Mouse (Mus musculus) limb, embryonic 14.5 days (tissue): ENCODE results near the gene Coro1c. TPM values are rescaled to one million over a fixed set of nuclear protein-coding genes. Genes with fewer than 3 reads are reported as not detected.

Experiments used
- ATAC-seq: fragments of 200-750 bp; cut with Nextera tagmentation; 2 replicates; pipeline ENCODE4 v1.8.0; 2017; ENCODE audit warnings: low read depth, moderate number of reproducible peaks, moderate TSS enrichment; ENCODE audit not compliant: low FRiP score
- DNase-seq: peaks from one replicate; pipeline ENCODE4 v3.0.0-alpha.2; 2015; ENCODE audit warnings: low spot score
- H3K27ac ChIP-seq: fragments of 300-500 bp; sonication (generic); replicated peaks from 2 replicates; pipeline ENCODE4 v1.5.1; 2014; ENCODE audit warnings: low read depth, mild to moderate bottlenecking, low read length, moderate library complexity, mixed read lengths
- H3K27me3 ChIP-seq: fragments of 300-500 bp; sonication (generic); 2 replicates; pipeline ENCODE4 v1.6.1; 2014; ENCODE audit warnings: low read length, mixed read lengths; ENCODE audit not compliant: control insufficient read depth, insufficient read depth
- H3K36me3 ChIP-seq: fragments of 300-500 bp; sonication (generic); 2 replicates; pipeline ENCODE4 v1.6.1; 2014; ENCODE audit warnings: mild to moderate bottlenecking, low read length, moderate library complexity, mixed read lengths; ENCODE audit not compliant: control insufficient read depth, insufficient read depth
- H3K4me1 ChIP-seq: fragments of 300-500 bp; sonication (generic); 2 replicates; pipeline ENCODE4 v1.6.1; 2014; ENCODE audit warnings: antibody characterized with exemption, low read length, mixed read lengths; ENCODE audit not compliant: control insufficient read depth, insufficient read depth
- H3K4me2 ChIP-seq: fragments of 300-500 bp; sonication (generic); replicated peaks from 2 replicates; pipeline ENCODE4 v1.6.1; 2014; ENCODE audit warnings: low read depth, mild to moderate bottlenecking, low read length, moderate library complexity; ENCODE audit not compliant: severe bottlenecking
- H3K4me3 ChIP-seq: fragments of 300-500 bp; sonication (generic); replicated peaks from 2 replicates; pipeline ENCODE4 v1.5.1; 2014; ENCODE audit warnings: low read length
- H3K9ac ChIP-seq: fragments of 300-500 bp; sonication (generic); 2 replicates; pipeline ENCODE4 v1.6.1; 2014; ENCODE audit warnings: mild to moderate bottlenecking, low read depth, low read length, moderate library complexity; ENCODE audit not compliant: severe bottlenecking
- H3K9me3 ChIP-seq: fragments of 300-500 bp; sonication (generic); 2 replicates; pipeline ENCODE4 v1.6.1; 2016; ENCODE audit warnings: low read length; ENCODE audit not compliant: control insufficient read depth
- POLR2A ChIP-seq: fragments of 200-500 bp; IDR thresholded peaks from 2 replicates; pipeline ENCODE4 v1.8.0; 2012; ENCODE audit warnings: inconsistent platforms, mild to moderate bottlenecking, moderate library complexity, borderline replicate concordance; ENCODE audit not compliant: insufficient read depth, insufficient read length; ENCODE audit errors: extremely low read depth
- WGBS: fragments of 180-500 bp; shearing (Covaris S2); extraction: QIAGEN DNeasy Blood & Tissue Kit; methylation state at CpG from one replicate; pipeline ENCODE4 v1.1.7; 2014; 5-methylcytosine and 5-hydroxymethylcytosine counted together
- polyA plus RNA-seq, 2 experiments: library from polyadenylated mRNA; depleted of rRNA in 1 of 2; stranded (reverse) in 1 of 2; unstranded in 1 of 2; fragments of >200 nt; fragmentation: Nextera tagmentation in 1 of 2; extraction: Ambion mirVana in 1 of 2; gene quantifications; 2 replicates each; pipeline versions ENCODE4 v1.2.1 to v1.2.3; 2012 to 2014

Gene Coro1c
- polyA plus RNA-seq, 2 experiments, result 68.9 to 92.4 TPM

DNA sequence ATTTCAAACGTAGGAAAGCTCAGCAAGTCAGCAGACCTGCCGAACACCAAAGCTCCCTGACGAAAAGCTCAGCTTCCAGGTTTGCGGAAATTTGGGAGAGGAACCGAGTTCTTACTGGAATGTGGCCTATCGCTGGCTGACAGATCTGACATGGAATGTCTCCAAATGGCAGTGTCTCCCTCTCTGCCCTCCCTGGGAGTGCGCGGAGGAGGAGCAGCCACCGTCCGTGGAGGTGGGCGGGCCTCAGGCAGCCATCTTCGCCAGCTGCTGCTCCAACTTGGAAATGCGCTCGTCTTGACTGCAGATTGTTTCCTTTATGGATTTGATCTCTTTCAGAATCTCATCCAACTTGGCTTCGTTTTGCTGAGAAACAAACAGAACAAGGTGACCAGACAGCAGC is 64.5 kb downstream of the Coro1c start:
- Histone ChIP-seq H3K36me3 (peaks cover 55% of the 10 kb centered on the region), H3K4me2 (no peak overlapping the region)
- DNase-seq, result peak; percentile 23

GRCm38 (mm10) chr5:113842906-113843305 is 65.7 kb downstream of the Coro1c start:
- no peak for TF ChIP-seq POLR2A
- Histone ChIP-seq H3K36me3 (peaks cover 48% of the 10 kb centered on the region), H3K9me3 (no peaks in the 10 kb centered on the region), H3K4me2 (no peak overlapping the region), H3K9ac (no peak overlapping the region), H3K27me3 (no peaks in the 10 kb centered on the region), H3K4me3 (no peak overlapping the region), H3K4me1 (no peaks in the 10 kb centered on the region), H3K27ac (no peak overlapping the region)
- DNase-seq (no peak), ATAC-seq (no peak)
- 83% methylated on average over 9 of the region's 9 CpGs for WGBS

More for the DNA sequence above, 64.5 kb downstream of the Coro1c start:
- 0 out of 2 replicates have a peak overlapping the region, but pooled peaks have one; percentile 43 for H3K27ac ChIP-seq
- H3K9me3 ChIP-seq, result no peaks in the 10 kb centered on the region
- 71% methylated on average over 15 of the region's 15 CpGs for WGBS
- H3K9ac ChIP-seq, result 0 out of 2 replicates have a peak overlapping the region, but pooled peaks have one; percentile 16
- ATAC-seq, result no peak
- H3K4me1 ChIP-seq, result no peaks in the 10 kb centered on the region
- no peak overlapping the region for H3K4me3 ChIP-seq
- no peaks in the 10 kb centered on the region for H3K27me3 ChIP-seq
- no peak for TF ChIP-seq POLR2A

DNA sequence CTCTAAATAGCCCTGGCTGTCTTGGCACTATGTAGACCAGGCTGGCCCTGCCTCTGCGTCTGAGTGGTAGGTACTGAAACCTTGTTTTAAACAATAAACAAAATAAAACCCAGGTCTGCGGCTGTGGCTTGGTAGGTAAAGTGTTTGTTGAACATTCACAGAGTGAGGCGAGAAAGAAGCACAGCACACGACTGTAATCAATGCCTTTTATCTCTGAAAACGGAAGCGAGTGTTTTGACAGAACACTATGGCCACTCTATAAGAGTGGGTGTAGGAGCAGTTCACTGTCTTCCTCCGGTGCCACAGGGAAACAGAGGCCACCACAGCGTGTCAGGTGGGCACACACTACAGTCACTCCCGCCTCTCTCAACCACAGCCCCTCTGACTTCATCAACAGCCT is 66.3 kb downstream of the Coro1c start:
- H3K4me1 ChIP-seq, result no peaks in the 10 kb centered on the region
- TF ChIP-seq POLR2A, result no peak
- peaks cover 43% of the 10 kb centered on the region for H3K36me3 ChIP-seq
- no peaks in the 10 kb centered on the region for H3K9me3 ChIP-seq
- H3K4me2 ChIP-seq, result no peak overlapping the region
- 92% methylated on average over 9 of the region's 9 CpGs for WGBS
- no peak for ATAC-seq
- no peak overlapping the region for H3K27ac ChIP-seq
- DNase-seq, result no peak
- H3K4me3 ChIP-seq, result no peak overlapping the region
- no peak overlapping the region for H3K9ac ChIP-seq
- no peaks in the 10 kb centered on the region for H3K27me3 ChIP-seq

DNA sequence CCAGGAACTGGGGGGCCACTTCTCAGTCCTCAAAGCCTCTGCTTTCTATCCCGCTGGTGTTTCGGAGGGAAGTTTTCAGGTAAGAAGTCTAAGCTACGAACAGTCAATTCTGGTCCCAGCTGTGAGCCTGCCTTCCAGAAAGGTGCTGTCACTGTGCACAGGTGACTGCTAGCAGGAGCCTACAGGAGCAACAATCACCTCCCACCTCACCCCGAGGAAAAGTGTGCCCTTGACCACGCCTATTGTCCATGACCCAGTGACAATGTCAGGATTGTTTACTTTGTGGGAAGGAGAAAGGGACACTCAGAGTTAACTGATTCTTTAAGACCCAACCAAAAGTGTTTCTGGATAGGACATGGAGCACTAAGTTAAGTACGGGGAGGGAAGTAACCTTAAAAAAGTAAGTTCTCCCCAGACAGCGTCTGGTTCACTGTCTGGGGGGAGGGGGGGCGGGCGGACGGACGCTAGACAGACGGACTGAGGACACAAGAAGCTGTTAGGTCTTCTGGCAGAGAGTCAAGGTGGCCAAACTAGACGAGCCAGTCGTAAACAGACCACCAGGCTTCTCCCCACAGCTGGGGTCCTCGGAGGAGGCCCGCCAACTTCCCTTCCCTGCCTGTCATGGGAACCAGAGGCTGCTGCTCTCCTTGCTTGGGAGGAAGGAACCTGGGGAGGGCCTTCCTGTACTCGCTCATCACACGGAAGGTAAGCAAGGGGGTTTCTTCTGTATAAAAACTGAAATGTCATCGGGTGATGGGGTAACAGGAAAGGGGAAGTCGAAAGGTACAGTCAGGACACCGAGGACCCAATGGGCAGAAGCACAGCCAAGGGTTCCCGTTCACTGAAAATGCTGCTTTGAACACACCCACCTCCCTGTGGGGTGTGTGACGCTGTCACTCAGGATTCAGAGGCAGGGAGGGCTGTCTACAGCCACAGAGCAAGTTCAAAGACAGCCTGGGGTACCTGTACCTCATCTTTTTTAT is 67.0 kb downstream of the Coro1c start:
- Histone ChIP-seq H3K36me3 (peaks cover 35% of the 10 kb centered on the region), H3K27ac (no peak overlapping the region), H3K4me2 (no peak overlapping the region), H3K4me1 (no peaks in the 10 kb centered on the region), H3K9me3 (no peaks in the 10 kb centered on the region), H3K4me3 (no peak overlapping the region), H3K9ac (no peak overlapping the region), H3K27me3 (no peaks in the 10 kb centered on the region)
- TF ChIP-seq POLR2A, result no peak
- DNase-seq, result no peak
- 70% methylated on average over 23 of the region's 23 CpGs for WGBS
- ATAC-seq, result no peak

GRCm38 (mm10) chr5:113840443-113840842 is 68.1 kb downstream of the Coro1c start:
- Histone ChIP-seq H3K4me3 (no peak overlapping the region), H3K4me1 (no peaks in the 10 kb centered on the region), H3K36me3 (peaks cover 25% of the 10 kb centered on the region), H3K4me2 (no peak overlapping the region), H3K9ac (no peak overlapping the region), H3K27ac (no peak overlapping the region), H3K9me3 (no peaks in the 10 kb centered on the region), H3K27me3 (no peaks in the 10 kb centered on the region)
- TF ChIP-seq POLR2A, result no peak
- ATAC-seq (no peak), DNase-seq (no peak)
- WGBS, result 90% methylated on average over 4 of the region's 4 CpGs
